Mouse (Mus musculus): ENCODE results near the gene 1700067P10Rik.

Gene 1700067P10Rik

GRCm38 (mm10) chr17:48089019-48089418 is at the start of gene 1700067P10Rik:
1700067P10Rik (plus strand) TSS chr17:48089319.
- in situ Hi-C loops (cut with MboI; ENCODE audit: unreplicated experiment in 2 of 2): loop anchor here in 1 of 2 experiments (25.0 kb wide), 1 partner anchor 727 kb away; the partner anchor contains the start of gene Mrps10

- in situ Hi-C loops (cut with MboI; ENCODE audit: unreplicated experiment in 2 of 2): loop anchor here (5.0 to 10.0 kb wide), 2 partner anchors 53 to 139 kb away; no protein-coding TSS in a partner anchor
Observed at GRCm38 (mm10) chr17:48041351-48042287, 47.5 kb upstream of the 1700067P10Rik start.

DNA sequence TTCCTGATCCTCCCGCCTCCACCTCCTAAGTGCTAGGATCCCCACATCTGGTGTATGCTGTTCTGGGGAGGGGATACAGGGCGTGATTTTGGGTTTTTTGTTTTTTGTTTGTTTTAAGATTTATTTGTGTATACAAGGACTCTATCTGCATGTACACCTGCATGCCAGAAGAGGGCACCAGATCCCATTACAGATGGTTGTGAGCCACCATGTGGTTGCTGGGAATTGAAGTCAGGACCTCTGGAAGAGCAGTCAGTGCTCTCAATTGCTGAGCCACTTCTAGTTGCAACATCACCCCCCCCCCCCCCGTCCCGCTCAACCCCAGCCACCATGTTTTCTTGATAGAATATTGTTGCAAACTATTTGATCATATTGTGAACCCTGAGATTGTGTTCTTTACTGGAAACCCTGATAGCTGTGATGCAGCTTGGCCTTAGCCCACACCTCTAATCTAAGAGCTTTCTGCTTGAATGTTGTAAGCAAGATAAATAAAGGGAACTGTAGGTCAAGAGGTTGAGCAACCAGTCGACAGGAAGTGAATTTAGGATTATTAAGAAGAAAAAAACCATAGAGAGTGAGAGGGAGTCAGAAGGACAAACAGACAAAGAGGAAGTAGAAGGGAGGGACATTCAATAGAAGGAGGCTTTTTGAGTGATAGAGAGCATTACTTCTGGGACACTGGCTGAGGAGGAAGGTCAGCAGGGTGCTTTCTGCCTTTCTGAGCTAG is 45.8 kb upstream of the 1700067P10Rik start:
- in situ Hi-C loops (cut with MboI; ENCODE audit: unreplicated experiment in 2 of 2): loop anchor here (5.0 to 10.0 kb wide), 2 partner anchors 51 to 141 kb away; no protein-coding TSS in a partner anchor

- in situ Hi-C loops (cut with MboI; ENCODE audit: unreplicated experiment in 2 of 2): loop anchor here (5.0 to 10.0 kb wide), 5 partner anchors 49 to 248 kb away; no protein-coding TSS in a partner anchor
Observed at GRCm38 (mm10) chr17:48045631-48046030, 43.5 kb upstream of the 1700067P10Rik start.

- in situ Hi-C loops (cut with MboI; ENCODE audit: unreplicated experiment in 2 of 2): no loop called here
Observed at GRCm38 (mm10) chr17:48051638-48052337, 37.3 kb upstream of the 1700067P10Rik start.

GRCm38 (mm10) chr17:48052338-48053067 is 36.6 kb upstream of the 1700067P10Rik start:
- in situ Hi-C loops (cut with MboI; ENCODE audit: unreplicated experiment in 2 of 2): no loop called here

GRCm38 (mm10) chr17:48053646-48054045 is 35.5 kb upstream of the 1700067P10Rik start:
- in situ Hi-C loops (cut with MboI; ENCODE audit: unreplicated experiment in 2 of 2): no loop called here

DNA sequence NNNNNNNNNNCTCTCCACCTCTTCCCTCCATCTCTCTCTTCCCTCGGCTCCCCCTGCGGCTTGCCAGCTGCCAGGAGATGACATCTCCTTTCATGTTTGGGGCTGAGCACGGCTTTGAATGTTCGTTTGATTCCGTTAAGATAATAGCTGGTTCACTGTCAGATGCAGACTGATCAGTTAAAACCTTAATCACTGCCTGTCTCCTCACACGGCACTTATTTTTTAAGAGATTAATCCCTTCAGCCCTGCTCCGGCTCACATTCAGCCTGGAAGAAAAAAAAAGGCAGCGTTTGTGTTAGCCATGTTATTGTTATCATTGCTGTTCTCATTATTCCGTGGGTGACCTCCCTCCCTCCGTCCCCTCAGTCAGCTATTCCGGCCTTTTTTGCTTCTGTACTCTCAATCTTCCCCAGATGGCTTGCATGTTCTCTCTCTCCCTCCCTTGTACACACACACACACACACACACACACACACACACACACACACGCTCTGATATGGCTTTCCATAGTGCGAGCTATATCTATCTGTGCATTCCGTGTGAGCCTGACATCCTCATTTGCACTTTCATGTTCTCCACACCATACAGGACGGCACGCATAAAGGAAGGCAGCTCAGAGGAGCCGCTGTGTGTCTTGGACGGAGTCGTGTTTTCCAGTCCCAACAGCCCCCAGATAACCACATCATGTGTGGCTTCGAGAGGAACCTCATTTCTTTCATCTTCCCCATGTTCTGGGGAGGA is 33.9 kb upstream of the 1700067P10Rik start:
- in situ Hi-C loops (cut with MboI; ENCODE audit: unreplicated experiment in 2 of 2): no loop called here

GRCm38 (mm10) chr17:48057382-48057781 is 31.7 kb upstream of the 1700067P10Rik start:
- in situ Hi-C loops (cut with MboI; ENCODE audit: unreplicated experiment in 2 of 2): no loop called here

GRCm38 (mm10) chr17:48064196-48064843 is 24.8 kb upstream of the 1700067P10Rik start:
- in situ Hi-C loops (cut with MboI; ENCODE audit: unreplicated experiment in 2 of 2): no loop called here

GRCm38 (mm10) chr17:48065081-48065501 is 24.0 kb upstream of the 1700067P10Rik start:
- in situ Hi-C loops (cut with MboI; ENCODE audit: unreplicated experiment in 2 of 2): no loop called here

DNA sequence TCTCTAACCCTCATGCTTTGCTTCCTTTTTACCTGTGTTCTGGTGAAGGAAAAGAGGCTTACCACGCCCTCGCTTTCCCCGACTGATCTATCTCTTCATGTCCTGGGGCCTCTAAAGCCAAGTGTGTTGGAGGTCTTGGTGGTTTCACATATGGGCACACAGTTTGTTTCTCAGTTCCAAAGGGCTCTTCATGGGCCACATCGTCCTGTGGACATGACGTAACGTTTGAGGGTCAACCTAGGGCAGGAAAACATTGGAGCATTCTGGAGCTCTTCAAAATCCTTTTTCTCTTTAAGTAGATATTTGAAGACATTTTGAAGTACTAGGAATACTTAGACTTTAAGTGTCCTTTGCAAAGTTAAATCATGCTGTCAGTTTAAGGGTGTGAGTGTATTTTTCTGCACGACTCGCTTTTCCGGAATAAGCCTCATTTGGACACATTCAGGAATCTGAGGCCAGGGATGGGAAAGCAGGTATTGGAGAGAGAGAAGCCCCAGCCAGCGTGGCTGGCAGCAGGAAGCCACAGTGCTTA is 22.0 kb upstream of the 1700067P10Rik start:
- in situ Hi-C loops (cut with MboI; ENCODE audit: unreplicated experiment in 2 of 2): no loop called here

DNA sequence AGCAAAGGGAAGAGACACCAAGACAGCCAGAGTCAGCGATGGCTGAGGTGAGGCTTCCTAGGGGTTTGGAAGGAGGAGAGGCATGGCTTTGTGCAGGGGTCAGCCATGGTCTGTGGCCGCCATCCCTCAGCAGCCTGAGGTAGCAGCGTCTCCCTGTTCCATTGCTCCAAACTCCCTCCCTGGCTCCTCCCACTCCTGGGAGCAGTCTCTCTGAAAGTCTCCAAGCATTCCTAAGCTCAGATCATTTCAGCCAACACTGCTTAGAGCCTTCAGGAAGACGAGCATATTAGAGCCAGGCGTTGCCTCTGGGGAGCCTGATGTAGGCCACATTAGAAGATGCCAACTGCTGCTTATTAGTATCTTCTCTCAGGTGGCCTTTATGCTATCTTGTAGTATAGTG is 21.4 kb upstream of the 1700067P10Rik start:
- in situ Hi-C loops (cut with MboI; ENCODE audit: unreplicated experiment in 2 of 2): no loop called here

- in situ Hi-C loops (cut with MboI; ENCODE audit: unreplicated experiment in 2 of 2): loop anchor here in 1 of 2 experiments (25.0 kb wide), 1 partner anchor 718 kb away; the partner anchor contains the start of gene Mrps10
Observed at GRCm38 (mm10) chr17:48080626-48081025, 8.5 kb upstream of the 1700067P10Rik start.

DNA sequence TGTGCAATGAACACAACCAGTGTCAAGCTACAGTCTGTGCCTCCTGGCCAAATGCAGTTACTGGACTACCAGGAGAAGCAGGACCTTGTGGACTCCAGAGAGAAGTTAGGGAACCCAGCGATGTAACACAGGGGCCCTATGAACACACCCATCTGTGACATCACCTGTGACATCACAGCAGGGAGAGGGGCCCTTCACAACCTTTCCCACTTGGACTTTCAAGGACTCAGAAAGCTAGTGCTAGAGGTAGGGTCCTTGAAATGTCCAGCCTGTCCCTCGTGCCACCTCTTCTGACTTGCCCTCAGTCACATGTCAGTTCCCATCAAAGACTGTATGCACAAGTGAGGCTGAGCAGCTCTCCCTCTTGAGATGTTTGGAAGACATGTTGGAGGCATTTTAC is 327 bp downstream of the 1700067P10Rik start:
- in situ Hi-C loops (cut with MboI; ENCODE audit: unreplicated experiment in 2 of 2): loop anchor here in 1 of 2 experiments (25.0 kb wide), 1 partner anchor 727 kb away; the partner anchor contains the start of gene Mrps10

GRCm38 (mm10) chr17:48090305-48090704 is 1.2 kb downstream of the 1700067P10Rik start:
- in situ Hi-C loops (cut with MboI; ENCODE audit: unreplicated experiment in 2 of 2): loop anchor here (10.0 to 25.0 kb wide), 2 partner anchors 46 to 728 kb away; partner anchors contain the start of gene Mrps10 (in 1 of the 2)

- in situ Hi-C loops (cut with MboI; ENCODE audit: unreplicated experiment in 2 of 2): loop anchor here (10.0 to 25.0 kb wide), 2 partner anchors 49 to 731 kb away; partner anchors contain the start of gene Mrps10 (in 1 of the 2)
Observed at GRCm38 (mm10) chr17:48093286-48093817, 4.2 kb downstream of the 1700067P10Rik start.

Measured in v-Abl transformed pro-B cells (cell line).